Mouse (Mus musculus): Measurements from ENCODE around the gene Smim6. TPM values are rescaled to one million over a fixed set of nuclear protein-coding genes. Genes with fewer than 3 reads are reported as not detected.

The Smim6 gene
- polyA plus RNA-seq, 1 experiment from 2014 or later: 1.4 TPM

DNA sequence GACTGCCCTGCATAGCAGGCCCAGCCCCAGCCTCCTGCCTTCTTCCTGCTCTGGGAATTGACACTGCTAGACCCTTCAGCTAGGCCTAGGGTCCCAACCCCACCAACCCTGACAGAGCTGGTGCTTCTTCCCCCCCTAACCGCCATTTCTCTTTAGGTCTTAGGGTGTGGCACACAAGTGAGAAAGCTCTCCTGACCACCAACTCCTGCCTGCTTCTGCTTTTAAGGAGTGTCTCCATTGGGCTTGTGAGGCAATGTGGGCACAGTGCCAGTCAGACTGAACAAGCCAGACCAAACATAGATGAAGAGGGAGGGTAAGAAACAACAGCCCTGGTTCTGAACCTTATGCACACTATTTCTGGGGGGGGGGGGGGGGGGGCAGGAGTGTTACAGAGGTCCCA is 9.0 kb upstream of the Smim6 start:
- Histone ChIP-seq H3K27ac (replicated peaks; ENCODE audit: low read depth, low read length) (peak overlapping the region; percentile 50), H3K4me2 (ENCODE audit: low read depth, low read length) (0 out of 2 replicates have a peak overlapping the region, but pooled peaks have one; percentile 0)
- DNase-seq (ENCODE audit: low spot score): peak; percentile 52

DNA sequence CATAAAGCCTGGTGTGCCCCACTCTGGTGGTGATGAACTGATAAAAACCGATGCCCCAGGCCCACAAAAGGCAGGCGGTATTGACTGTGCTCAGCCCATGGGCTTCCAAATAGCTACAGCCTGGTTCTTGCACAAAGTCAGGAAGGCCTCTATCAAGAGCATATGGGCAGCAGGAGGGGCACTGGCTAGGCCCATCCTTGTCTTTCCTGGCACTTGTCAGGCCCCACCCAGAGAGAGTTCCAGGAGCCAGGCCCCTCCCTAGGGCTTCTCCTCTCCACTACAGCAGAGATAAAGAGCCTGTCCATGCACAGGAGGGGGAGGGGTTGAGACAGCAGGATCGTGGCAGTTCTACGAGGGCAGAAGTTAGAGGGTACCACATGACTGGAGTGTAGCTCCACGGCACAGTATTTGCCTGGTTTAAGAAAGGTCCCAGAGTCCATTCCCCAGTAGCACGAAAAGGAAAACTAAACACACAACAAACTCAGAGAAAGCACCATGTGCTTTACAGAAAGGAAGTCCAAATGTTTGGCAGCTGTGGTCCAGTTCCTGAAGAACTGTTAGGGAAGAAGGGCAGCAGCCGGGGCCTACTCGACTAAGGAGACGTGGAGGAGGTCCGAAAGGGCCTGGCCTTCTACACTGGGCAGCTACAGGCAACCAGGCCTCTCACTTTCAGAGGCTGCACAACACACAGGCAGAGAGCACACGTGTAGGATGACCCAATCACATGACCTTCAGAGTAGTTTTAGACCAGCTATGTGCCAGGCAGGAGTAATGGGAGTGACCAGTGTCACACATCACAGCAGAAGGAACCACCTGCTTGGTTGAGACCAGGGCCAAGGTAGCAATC is 8.2 kb upstream of the Smim6 start:
- no peaks in the 10 kb centered on the region for H3K27me3 ChIP-seq (replicated peaks; ENCODE audit: control insufficient read depth, insufficient read depth, low read length)
- H3K9me3 ChIP-seq (ENCODE audit: control insufficient read depth, low read length): no peaks in the 10 kb centered on the region
- peaks cover 10% of the 10 kb centered on the region; the same call in 1 of the 2 replicates for H3K36me3 ChIP-seq (ENCODE audit: control insufficient read depth, insufficient read depth, low read length)
- DNase-seq (ENCODE audit: low spot score): peak; percentile 44
- WGBS: 73% methylated on average over 11 of the region's 11 CpGs
- no peak for ATAC-seq (ENCODE audit: low read depth)
- no peak overlapping the region for H3K9ac ChIP-seq (ENCODE audit: low read depth, low read length)
- H3K4me3 ChIP-seq (ENCODE audit: low read depth, low read length): no peak overlapping the region
- 0 out of 2 replicates have a peak overlapping the region, but pooled peaks have one; percentile 36 for H3K27ac ChIP-seq (replicated peaks; ENCODE audit: low read depth, low read length)
- H3K4me2 ChIP-seq (ENCODE audit: low read depth, low read length): no peak overlapping the region
- peaks cover 36% of the 10 kb centered on the region for H3K4me1 ChIP-seq (ENCODE audit: control insufficient read depth, insufficient read depth, low read length)

More for the DNA sequence above, 9.0 kb upstream of the Smim6 start:
- WGBS: 74% methylated on average over 1 of the region's 1 CpGs
- H3K36me3 ChIP-seq (ENCODE audit: control insufficient read depth, insufficient read depth, low read length): 0 out of 2 replicates have a peak, but pooled peaks cover 4% of the 10 kb centered on the region
- no peak overlapping the region for H3K4me3 ChIP-seq (ENCODE audit: low read depth, low read length)
- H3K4me1 ChIP-seq (ENCODE audit: control insufficient read depth, insufficient read depth, low read length): peaks cover 36% of the 10 kb centered on the region
- no peak overlapping the region for H3K9ac ChIP-seq (ENCODE audit: low read depth, low read length)
- H3K9me3 ChIP-seq (ENCODE audit: control insufficient read depth, low read length): no peaks in the 10 kb centered on the region
- H3K27me3 ChIP-seq (replicated peaks; ENCODE audit: control insufficient read depth, insufficient read depth, low read length): no peaks in the 10 kb centered on the region
- ATAC-seq (ENCODE audit: low read depth): no peak

DNA sequence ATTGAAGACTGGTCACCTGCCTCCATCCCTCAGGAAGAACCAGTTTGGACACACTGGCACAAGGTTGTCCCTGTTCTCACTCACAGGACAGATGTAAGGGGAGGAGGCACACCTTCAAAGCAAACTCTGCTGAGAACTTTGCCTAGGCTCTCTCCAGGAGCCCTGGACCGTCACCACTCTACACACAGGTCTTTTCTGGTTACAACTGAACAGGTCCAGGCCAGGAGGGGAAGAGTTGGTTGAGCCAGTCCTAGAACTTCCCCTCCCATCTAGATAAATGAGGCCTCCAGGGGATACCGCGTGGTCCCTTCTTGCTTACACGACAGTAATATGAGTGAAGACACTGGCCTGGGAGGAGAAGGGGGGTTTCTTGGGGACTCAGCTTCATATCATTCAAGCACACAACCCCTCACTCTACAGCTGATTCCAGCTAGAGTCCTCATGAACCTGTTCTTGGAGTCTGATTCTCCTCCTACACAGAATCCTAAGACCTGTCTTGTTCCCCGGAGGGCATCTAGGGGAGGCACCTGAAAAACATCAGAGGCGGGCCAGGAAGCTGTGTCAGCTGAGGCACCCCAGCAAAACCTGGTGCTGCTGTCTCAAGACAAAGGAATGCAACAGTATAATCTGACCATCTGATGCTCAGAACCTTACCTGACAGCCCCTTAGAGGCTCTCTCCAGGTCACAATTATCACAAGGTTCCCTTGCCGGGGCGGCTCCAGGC is 7.4 kb upstream of the Smim6 start:
- DNase-seq (ENCODE audit: low spot score) (peak; percentile 71), ATAC-seq (ENCODE audit: low read depth) (peak; percentile 14; the same call in 1 of the 2 replicates)
- H3K9ac ChIP-seq (ENCODE audit: low read depth, low read length): no peak overlapping the region; the same call in 1 of the 2 replicates
- H3K27me3 ChIP-seq (replicated peaks; ENCODE audit: control insufficient read depth, insufficient read depth, low read length): no peaks in the 10 kb centered on the region
- H3K4me1 ChIP-seq (ENCODE audit: control insufficient read depth, insufficient read depth, low read length): peaks cover 36% of the 10 kb centered on the region
- H3K27ac ChIP-seq (replicated peaks; ENCODE audit: low read depth, low read length): peak overlapping the region; percentile 62
- H3K4me2 ChIP-seq (ENCODE audit: low read depth, low read length): no peak overlapping the region; the same call in 1 of the 2 replicates
- no peak overlapping the region for H3K4me3 ChIP-seq (ENCODE audit: low read depth, low read length)
- H3K9me3 ChIP-seq (ENCODE audit: control insufficient read depth, low read length): no peaks in the 10 kb centered on the region
- peaks cover 10% of the 10 kb centered on the region; the same call in 1 of the 2 replicates for H3K36me3 ChIP-seq (ENCODE audit: control insufficient read depth, insufficient read depth, low read length)
- 69% methylated on average over 8 of the region's 8 CpGs for WGBS

DNA sequence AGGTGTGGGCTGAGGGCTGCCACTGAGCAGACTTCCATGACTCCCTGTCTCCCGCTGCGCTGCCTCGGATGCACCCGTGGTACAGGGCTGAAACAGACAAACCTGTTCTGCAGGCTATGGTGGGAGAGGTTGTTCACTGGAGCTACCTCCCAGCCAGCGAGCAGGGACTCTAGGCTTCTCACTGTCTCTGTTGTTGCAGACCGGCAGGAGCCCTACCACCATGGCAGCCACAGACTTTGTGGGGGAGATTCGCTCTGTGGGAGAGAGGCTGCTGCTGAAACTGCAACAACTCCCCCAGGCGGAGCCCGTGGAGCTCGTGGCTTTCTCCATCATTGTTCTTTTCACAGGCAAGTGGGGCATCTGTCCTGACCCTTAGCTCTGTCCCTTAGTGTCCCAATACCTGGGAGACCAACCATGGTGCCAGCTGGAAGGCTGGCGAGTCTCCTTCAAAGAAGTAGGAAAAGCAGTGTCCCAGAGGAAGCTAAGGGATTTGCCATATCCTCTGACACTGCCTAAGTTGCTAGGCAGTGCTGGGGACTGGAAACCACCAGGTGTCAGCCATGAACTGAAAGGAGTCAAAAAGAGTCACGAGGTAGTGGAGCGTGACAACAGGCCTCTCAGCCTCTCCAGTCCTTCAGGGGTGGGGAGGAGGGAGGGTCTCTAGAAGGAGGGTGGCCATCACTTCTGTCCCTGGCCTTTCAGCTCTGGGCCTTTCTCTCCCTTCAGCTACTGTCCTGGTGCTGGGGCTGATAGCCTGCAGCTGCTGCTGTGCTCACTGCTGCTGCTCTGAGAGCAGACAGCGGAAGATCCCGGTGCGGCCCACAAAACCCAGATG is 6.6 kb upstream of the Smim6 start:
- DNase-seq (ENCODE audit: low spot score) (peak; percentile 86), ATAC-seq (ENCODE audit: low read depth) (peak; percentile 79)
- Histone ChIP-seq H3K4me2 (ENCODE audit: low read depth, low read length) (peak overlapping the region; percentile 5; the same call in 1 of the 2 replicates), H3K9ac (ENCODE audit: low read depth, low read length) (peak overlapping the region; percentile 41), H3K27ac (replicated peaks; ENCODE audit: low read depth, low read length) (peak overlapping the region; percentile 62), H3K36me3 (ENCODE audit: control insufficient read depth, insufficient read depth, low read length) (peaks cover 10% of the 10 kb centered on the region; the same call in 1 of the 2 replicates), H3K4me1 (ENCODE audit: control insufficient read depth, insufficient read depth, low read length) (peaks cover 29% of the 10 kb centered on the region), H3K9me3 (ENCODE audit: control insufficient read depth, low read length) (no peaks in the 10 kb centered on the region), H3K4me3 (ENCODE audit: low read depth, low read length) (no peak overlapping the region), H3K27me3 (replicated peaks; ENCODE audit: control insufficient read depth, insufficient read depth, low read length) (no peaks in the 10 kb centered on the region)
- WGBS: 39% methylated on average over 15 of the region's 16 CpGs

DNA sequence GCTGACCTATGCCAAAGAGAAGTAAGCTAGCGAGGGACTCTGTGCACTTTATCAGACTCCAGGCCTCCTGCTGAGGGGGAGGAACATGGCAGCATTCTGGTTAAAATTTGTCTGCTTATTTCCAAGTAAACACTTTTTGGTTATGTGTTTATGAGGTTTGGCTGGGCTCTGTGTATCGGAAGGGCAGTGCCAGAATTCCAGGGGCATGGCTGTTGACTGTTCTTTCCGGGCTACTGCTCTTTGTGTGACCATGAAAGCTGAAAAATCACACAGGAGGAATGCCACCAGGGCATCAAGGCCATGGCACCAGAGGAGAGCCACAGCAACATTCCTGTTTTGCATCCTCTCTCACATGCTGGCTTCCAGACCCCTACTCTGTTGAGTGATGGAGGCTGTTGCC is 5.7 kb upstream of the Smim6 start:
- Histone ChIP-seq H3K9ac (ENCODE audit: low read depth, low read length) (no peak overlapping the region), H3K4me3 (ENCODE audit: low read depth, low read length) (no peak overlapping the region), H3K27me3 (replicated peaks; ENCODE audit: control insufficient read depth, insufficient read depth, low read length) (no peaks in the 10 kb centered on the region), H3K36me3 (ENCODE audit: control insufficient read depth, insufficient read depth, low read length) (peaks cover 11% of the 10 kb centered on the region; the same call in 1 of the 2 replicates), H3K9me3 (ENCODE audit: control insufficient read depth, low read length) (no peaks in the 10 kb centered on the region), H3K27ac (replicated peaks; ENCODE audit: low read depth, low read length) (no peak overlapping the region; the same call in 1 of the 2 replicates), H3K4me2 (ENCODE audit: low read depth, low read length) (no peak overlapping the region), H3K4me1 (ENCODE audit: control insufficient read depth, insufficient read depth, low read length) (peaks cover 26% of the 10 kb centered on the region)
- no peak for DNase-seq (ENCODE audit: low spot score)
- no peak for ATAC-seq (ENCODE audit: low read depth)
- WGBS: 74% methylated on average over 3 of the region's 3 CpGs

DNA sequence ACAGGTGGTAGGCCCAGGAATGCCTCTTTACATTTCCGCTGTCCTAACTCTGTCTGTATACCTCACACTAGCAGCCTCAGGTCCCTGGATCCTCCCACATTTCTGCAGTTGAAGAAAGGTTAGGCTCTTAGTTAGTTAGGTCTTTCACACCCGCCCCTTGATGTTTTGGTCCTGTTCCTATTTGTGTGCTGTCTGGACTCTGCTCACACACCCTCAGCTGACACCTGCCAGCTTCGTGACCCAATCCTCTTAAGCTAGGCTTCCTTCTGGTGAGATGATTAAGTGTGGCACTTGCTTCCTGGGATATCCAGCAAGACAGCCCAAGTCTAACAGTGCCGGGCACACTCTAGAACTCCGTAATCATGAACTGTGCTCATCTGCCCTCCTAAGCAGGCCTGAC is 5.3 kb upstream of the Smim6 start:
- WGBS: 92% methylated on average over 5 of the region's 5 CpGs
- Histone ChIP-seq H3K4me3 (ENCODE audit: low read depth, low read length) (no peak overlapping the region), H3K4me1 (ENCODE audit: control insufficient read depth, insufficient read depth, low read length) (peaks cover 23% of the 10 kb centered on the region), H3K36me3 (ENCODE audit: control insufficient read depth, insufficient read depth, low read length) (peaks cover 14% of the 10 kb centered on the region; the same call in 1 of the 2 replicates), H3K27me3 (replicated peaks; ENCODE audit: control insufficient read depth, insufficient read depth, low read length) (no peaks in the 10 kb centered on the region), H3K9me3 (ENCODE audit: control insufficient read depth, low read length) (no peaks in the 10 kb centered on the region), H3K27ac (replicated peaks; ENCODE audit: low read depth, low read length) (no peak overlapping the region), H3K4me2 (ENCODE audit: low read depth, low read length) (no peak overlapping the region), H3K9ac (ENCODE audit: low read depth, low read length) (no peak overlapping the region)
- ATAC-seq (ENCODE audit: low read depth) (no peak), DNase-seq (ENCODE audit: low spot score) (no peak)

DNA sequence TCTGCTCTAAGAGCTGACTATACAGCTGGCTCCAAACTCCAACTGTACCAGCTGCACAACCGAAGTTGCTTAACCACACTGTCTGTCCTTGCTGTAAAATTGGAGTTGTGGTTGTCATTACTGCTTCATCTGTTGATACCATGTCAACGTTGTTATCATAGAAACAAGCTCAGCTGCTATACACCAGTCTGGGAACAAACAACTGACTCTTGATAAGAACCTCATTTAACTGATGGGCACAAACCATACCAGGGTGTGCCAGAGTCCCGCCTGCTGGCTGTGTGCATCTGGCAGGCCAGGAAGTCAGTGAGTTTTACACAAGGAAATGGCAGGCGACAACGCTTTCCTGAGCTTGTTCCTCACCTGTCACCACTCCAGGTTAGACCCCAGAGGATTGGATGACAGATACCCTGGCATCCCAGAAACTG is 669 bp upstream of the Smim6 start:
- DNase-seq (ENCODE audit: low spot score) (peak; percentile 29), ATAC-seq (ENCODE audit: low read depth) (peak; percentile 44; the same call in 1 of the 2 replicates)
- H3K27ac ChIP-seq (replicated peaks; ENCODE audit: low read depth, low read length): peak overlapping the region; percentile 15; the same call in 1 of the 2 replicates
- WGBS: 91% methylated on average over 5 of the region's 5 CpGs
- no peak overlapping the region for H3K9ac ChIP-seq (ENCODE audit: low read depth, low read length)
- peaks cover 35% of the 10 kb centered on the region; the same call in 1 of the 2 replicates for H3K36me3 ChIP-seq (ENCODE audit: control insufficient read depth, insufficient read depth, low read length)
- H3K4me2 ChIP-seq (ENCODE audit: low read depth, low read length): no peak overlapping the region
- H3K4me3 ChIP-seq (ENCODE audit: low read depth, low read length): no peak overlapping the region
- no peaks in the 10 kb centered on the region for H3K27me3 ChIP-seq (replicated peaks; ENCODE audit: control insufficient read depth, insufficient read depth, low read length)
- H3K9me3 ChIP-seq (ENCODE audit: control insufficient read depth, low read length): no peaks in the 10 kb centered on the region
- no peaks in the 10 kb centered on the region for H3K4me1 ChIP-seq (ENCODE audit: control insufficient read depth, insufficient read depth, low read length)

DNA sequence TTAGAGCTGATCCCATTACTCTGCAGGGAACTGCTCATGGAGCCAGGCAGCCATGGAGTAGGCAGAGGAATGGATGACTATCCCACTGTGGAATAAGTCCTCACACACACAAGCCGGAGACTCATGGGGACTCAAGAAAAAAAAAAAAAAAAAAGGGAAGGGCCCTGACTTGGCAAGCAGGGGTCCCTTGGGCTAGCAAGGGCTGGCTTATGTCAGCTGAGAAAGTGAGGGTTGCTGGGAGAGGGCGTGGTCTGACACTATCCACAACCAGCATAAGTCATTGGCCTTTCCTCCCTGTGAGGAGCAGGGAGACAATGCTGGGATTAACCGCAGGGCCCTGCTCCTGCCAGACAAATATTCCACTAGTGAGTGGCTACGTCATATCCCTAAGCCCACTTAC is 4.8 kb downstream of the Smim6 start:
- no peak overlapping the region for H3K27ac ChIP-seq (replicated peaks; ENCODE audit: low read depth, low read length)
- no peak overlapping the region for H3K4me3 ChIP-seq (ENCODE audit: low read depth, low read length)
- 94% methylated on average over 4 of the region's 4 CpGs for WGBS
- no peak for ATAC-seq (ENCODE audit: low read depth)
- no peaks in the 10 kb centered on the region for H3K4me1 ChIP-seq (ENCODE audit: control insufficient read depth, insufficient read depth, low read length)
- no peak overlapping the region for H3K4me2 ChIP-seq (ENCODE audit: low read depth, low read length)
- no peaks in the 10 kb centered on the region for H3K9me3 ChIP-seq (ENCODE audit: control insufficient read depth, low read length)
- no peak overlapping the region for H3K9ac ChIP-seq (ENCODE audit: low read depth, low read length)
- no peak for DNase-seq (ENCODE audit: low spot score)
- peaks cover 41% of the 10 kb centered on the region for H3K36me3 ChIP-seq (ENCODE audit: control insufficient read depth, insufficient read depth, low read length)
- H3K27me3 ChIP-seq (replicated peaks; ENCODE audit: control insufficient read depth, insufficient read depth, low read length): no peaks in the 10 kb centered on the region

Data from embryonic facial prominence, embryonic 14.5 days (tissue).